Mouse (Mus musculus): ENCODE data around the gene Atoh8. TPM values are rescaled to one million over a fixed set of nuclear protein-coding genes. Genes with fewer than 3 reads are reported as not detected.

The Atoh8 gene
- total RNA-seq, 1 experiment from 2014 or later: 0.82 TPM

GRCm38 (mm10) chr6:72255294-72255693 lies 19.9 kb upstream of the Atoh8 start:
- ATAC-seq (replicated peaks; ENCODE audit: low read depth, poor library complexity, severe bottlenecking): no peak

DNA sequence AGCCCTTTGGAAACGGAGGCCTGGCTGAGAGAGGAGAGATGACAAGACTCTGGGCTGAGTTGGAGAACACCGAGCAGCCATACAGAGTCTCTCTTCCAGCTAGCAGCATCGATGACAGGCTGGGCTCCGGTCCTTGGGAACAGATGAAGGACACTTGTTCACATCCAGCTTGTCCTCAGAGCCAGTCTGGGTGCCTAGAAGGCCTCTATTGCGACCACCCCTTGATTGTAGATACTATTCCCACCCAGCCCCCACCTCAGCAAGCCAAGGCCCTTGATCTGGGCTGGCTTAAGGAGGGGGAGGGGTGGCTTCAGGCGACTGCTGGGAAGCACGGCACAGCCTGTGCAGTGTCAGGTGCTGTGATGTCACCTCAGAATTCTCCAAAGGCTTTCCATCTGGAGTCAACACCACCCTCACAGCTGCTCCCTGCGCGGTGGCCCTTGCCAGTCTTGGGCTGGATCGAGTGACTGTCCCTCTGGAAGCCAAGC lies 19.3 kb upstream of the Atoh8 start:
- ATAC-seq (replicated peaks; ENCODE audit: low read depth, poor library complexity, severe bottlenecking): no peak

DNA sequence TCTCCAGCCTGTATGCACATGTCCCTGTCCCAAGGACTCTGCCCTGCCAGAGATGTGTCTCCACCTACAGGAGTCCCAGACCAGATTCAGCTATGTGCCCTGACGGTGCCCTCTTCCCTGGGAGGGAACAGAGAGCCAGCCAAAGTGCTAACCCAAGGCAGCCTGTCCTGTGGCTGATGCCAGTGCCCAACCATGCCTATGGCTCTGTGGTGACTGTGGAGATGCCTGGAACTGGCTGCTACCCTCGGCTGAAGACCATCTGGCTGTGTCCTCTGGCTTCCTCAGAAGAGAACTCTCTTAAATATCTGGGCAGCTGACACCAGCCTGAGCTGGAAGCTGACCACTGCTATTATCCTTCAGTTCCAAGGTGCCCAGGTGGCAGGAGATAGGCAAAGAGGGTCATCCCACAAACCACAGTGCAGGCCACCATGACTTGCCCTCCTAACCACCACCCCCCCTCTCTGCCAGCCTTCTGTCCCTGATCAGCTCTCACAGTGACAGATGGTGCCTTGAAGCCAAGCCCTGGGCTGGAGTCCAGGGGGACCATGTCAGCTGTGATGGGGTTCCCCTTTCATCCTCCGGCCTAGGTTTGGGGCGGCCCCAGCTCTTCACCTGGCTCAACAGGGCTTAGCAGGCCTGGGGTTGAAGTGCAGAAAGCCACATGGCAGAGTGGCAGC lies 18.7 kb upstream of the Atoh8 start:
- ATAC-seq (replicated peaks; ENCODE audit: low read depth, poor library complexity, severe bottlenecking): peak; percentile 91

DNA sequence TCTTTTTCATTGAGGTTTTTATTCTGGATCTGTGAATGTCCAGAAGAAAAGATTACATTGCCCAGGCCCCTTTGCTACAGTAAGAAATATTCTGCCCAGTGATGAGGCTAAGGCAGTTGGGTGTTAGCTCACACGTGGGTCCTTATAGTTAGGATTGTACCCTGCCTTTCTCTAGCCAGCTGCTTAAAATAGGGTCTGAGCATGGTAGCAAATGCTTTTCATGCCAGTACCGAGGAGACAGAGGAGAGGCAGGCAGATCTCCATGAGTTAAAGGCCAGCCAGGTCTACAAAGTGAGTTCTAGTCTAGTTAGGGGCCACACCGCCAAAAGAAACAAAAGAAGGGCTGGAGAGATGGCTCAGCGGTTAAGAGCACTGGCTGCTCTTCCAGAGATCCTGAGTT lies 17.8 kb upstream of the Atoh8 start:
- ATAC-seq (replicated peaks; ENCODE audit: low read depth, poor library complexity, severe bottlenecking): no peak

DNA sequence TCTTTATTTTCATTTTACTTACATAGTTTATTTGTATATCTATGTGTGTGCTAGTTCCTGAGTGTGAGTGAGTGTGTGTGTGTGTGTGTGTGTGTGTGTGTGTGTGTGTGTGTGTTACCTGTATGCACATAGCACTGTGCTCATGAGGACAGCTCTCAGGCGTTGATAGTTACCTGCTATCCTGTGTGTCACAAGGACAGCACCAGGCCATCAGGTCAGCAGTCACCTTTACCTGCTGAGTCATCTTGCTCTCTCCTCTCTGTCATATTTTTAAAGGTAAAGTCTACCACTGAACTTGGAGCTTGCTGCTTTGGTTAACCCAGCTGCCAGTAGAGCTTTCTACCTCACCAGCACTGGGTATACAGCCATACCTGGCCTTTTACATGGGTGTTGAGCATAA lies 17.1 kb upstream of the Atoh8 start:
- no peak for ATAC-seq (replicated peaks; ENCODE audit: low read depth, poor library complexity, severe bottlenecking)

- no peak for ATAC-seq (replicated peaks; ENCODE audit: low read depth, poor library complexity, severe bottlenecking)
These were observed 14.6 kb upstream of the Atoh8 start for GRCm38 (mm10) chr6:72249981-72250380.

DNA sequence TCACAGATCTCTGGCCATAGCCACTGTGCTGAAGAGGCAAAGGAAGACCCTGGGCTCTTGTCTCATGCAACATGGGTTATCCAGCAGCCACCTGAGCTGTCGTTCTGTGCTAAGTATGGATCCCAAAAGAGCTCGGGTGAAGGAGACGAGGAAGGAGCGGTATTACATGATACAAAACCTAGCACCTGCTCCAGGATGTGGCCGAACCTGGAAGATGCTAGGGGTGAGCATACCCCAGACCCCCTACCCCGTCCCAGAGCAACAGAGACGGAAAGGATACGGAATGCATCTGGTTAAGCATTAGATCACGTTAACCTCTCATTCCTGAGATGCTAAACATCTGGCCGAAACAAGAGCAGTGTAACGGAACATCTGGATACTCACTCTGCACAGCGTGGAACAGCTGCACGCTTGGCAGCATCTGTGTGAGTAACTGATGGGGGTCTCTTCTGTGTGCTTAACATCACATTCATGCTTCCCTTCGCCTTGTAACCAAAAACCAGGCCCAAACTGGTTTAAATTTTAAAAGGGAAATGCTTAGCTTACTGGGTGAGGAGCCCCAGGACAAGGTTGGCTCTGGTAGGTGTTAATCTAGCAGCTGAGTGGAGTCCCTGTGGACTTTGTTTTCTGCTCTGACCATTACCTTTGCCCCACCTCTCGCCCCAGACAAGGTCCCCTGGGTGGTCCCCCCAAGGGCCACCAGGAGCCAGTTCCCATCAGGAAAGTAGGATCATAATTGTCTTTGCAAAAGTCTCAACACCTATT lies 13.0 kb upstream of the Atoh8 start:
- ATAC-seq (replicated peaks; ENCODE audit: low read depth, poor library complexity, severe bottlenecking): no peak

DNA sequence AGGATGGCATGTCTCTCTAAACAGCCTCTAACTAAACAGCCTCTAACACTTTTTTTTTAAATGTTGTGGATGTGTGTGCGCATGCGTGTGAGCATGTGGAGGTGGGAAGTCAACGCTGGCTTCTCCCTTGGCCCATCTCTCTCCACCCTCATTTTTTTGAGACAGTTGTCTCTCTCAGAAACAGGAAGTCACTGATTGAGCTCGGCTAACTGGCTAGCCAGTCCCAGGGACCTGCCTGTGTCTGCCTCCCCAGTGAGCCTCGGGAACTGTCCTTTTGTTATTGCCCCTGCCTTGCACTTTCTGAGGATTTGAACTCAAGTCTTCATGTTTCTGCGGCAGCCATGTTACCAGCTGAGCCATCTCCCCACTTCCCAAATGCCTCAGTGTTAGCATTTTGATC lies 10.9 kb upstream of the Atoh8 start:
- peak; percentile 62 for ATAC-seq (replicated peaks; ENCODE audit: low read depth, poor library complexity, severe bottlenecking)

DNA sequence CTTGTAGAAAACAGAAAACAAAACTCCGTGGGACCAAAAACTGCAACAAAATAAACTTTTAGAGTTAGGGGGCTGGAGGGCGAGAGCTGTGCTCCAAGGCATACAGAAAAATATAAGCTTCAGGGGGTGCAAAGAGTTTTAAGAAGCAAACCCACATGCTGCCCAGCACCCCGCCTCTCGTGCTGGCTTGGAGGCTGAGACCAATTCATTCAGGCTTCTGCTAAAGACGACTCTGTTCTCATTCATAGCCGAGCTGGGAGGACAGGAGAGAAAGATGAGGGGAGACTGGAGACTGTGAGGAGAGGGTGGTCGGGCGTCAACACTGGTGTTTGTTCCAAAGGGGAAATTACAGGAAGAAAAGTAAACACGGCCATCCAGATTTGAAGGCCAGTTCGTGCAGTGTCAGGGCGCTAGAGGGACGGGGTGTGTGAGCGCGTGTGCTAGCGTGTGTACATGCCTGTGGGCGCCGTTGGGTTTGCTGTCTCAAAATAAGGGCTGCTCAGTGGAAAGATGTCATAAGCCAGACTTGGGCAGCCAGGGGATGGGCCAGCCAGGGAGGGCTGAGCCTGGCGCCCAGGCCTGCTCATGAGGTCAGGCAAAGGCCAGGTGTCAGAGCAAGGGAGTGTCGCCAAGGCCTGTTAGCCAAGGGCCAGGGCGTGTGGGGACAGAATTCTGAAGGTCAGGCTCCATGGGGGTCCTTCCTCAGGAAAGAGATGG lies 9.3 kb upstream of the Atoh8 start:
- no peak for ATAC-seq (replicated peaks; ENCODE audit: low read depth, poor library complexity, severe bottlenecking)

DNA sequence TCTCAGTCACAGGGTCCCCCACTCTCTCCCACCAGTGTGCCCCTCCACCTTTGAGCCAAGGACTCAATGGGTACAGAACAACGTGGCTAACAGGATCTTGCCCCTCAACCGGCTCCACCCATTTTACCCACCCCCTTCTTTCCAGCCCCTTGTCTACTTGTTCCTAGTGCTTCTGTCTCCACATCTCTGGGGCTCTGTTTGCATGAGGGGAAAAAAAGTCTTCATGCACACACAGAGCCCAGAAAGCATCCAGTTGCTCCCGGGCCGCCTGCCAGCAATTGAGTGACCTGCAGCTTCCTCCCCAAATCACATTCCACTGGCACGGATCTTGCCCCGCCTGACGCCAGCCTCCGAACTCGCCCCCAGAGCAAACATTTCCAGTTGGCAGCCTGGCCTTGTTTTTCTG lies 8.8 kb upstream of the Atoh8 start:
- no peak for ATAC-seq (replicated peaks; ENCODE audit: low read depth, poor library complexity, severe bottlenecking)

DNA sequence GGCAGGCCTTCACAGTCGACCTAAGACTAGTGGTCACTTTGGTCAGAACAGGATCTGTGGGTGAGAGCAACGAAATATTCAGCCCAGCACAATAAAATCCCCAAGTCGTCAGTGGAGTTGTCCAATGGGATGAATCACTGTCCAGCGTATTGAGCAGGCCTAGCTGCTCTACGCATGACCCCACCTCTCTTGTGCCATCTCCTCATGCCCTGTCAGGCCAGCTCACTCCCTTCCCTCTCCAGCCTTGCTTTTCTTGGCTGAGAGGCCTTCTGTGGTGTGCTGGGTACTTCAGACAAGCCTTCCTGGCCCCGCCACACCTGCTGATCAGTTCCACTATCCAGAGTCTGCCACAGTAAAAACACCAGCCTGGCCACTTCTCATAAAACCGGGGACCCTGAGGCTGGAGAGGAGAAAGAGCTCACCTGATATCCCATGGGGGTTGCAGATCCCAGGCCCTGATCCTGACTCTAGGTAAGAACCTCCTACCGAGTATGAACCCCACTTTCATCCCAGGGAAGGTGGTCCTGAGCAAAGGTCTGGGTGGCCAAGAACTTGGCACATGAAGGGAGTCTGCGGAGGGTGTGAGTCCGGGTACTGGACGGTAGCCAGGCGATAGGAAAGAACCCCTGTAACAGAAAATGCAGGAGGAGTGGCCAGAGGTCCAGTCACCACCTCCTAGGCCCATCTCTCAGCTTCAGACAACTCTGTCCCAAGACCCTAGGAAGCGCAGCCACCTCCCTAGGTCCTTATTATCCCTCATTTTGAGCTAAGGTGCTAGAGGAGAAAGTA lies 7.3 kb upstream of the Atoh8 start:
- ATAC-seq (replicated peaks; ENCODE audit: low read depth, poor library complexity, severe bottlenecking): no peak

- no peak for ATAC-seq (replicated peaks; ENCODE audit: low read depth, poor library complexity, severe bottlenecking)
These were observed 6.4 kb upstream of the Atoh8 start for GRCm38 (mm10) chr6:72241843-72242154.

DNA sequence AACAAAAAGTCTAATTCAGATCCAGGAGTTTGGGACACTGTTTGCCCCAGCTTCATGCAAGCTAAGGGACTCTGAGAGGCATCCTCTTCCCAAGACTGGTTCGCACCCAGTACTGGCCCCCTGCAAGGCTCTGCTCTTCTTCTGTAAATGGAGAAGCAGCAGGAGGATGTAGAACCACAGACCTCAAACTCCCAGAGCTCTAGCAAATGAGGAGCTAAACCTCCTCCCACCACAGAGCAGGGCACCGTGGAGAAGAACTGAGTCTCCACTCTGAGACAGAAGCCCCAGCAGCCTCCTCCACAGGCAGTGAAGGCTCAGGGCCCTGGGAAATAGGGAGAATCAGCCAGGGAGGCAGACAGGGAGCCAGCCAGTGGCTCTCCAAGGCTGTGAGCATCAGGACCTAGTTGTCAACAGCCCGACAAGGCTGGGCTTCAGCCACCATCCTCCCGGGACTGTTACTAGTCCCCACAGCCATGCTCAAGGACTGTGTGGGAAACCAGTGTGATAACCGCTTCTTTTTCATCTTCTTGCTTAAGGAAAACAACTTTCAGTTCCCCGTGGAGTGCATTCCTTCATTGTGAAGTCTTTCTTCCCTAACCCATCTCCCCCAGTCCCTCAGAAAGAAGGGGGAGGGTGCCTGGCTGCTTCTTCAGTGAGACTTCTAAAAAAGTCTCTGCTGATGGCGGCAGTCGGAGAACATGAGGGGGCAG lies 5.9 kb upstream of the Atoh8 start:
- ATAC-seq (replicated peaks; ENCODE audit: low read depth, poor library complexity, severe bottlenecking): peak; percentile 78

GRCm38 (mm10) chr6:72240042-72240441 lies 4.7 kb upstream of the Atoh8 start:
- ATAC-seq (replicated peaks; ENCODE audit: low read depth, poor library complexity, severe bottlenecking): no peak

DNA sequence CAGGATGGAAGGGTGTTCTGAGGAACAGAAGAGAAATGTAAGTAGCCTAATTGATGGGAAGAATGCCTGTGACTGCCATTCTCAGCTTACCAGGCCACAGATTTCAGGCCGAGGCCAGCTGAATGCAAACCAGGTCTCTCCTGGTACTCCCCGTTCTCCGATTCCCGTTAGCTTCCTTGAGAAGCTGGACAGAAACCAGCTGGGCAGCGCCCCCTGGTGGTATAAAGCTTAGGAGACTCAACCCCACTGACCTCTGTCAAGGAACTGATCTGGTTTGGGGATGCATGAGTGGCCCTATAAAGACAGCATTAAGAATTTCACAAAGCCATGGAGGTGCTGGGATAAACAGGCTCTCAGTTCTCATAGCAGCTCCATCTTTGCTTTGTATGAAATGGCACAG lies 1.7 kb upstream of the Atoh8 start:
- ATAC-seq (replicated peaks; ENCODE audit: low read depth, poor library complexity, severe bottlenecking): peak; percentile 37; the same call in 1 of the 2 replicates

GRCm38 (mm10) chr6:72235807-72236407 lies 530 bp upstream of the Atoh8 start:
- no peak for ATAC-seq (replicated peaks; ENCODE audit: low read depth, poor library complexity, severe bottlenecking)

DNA sequence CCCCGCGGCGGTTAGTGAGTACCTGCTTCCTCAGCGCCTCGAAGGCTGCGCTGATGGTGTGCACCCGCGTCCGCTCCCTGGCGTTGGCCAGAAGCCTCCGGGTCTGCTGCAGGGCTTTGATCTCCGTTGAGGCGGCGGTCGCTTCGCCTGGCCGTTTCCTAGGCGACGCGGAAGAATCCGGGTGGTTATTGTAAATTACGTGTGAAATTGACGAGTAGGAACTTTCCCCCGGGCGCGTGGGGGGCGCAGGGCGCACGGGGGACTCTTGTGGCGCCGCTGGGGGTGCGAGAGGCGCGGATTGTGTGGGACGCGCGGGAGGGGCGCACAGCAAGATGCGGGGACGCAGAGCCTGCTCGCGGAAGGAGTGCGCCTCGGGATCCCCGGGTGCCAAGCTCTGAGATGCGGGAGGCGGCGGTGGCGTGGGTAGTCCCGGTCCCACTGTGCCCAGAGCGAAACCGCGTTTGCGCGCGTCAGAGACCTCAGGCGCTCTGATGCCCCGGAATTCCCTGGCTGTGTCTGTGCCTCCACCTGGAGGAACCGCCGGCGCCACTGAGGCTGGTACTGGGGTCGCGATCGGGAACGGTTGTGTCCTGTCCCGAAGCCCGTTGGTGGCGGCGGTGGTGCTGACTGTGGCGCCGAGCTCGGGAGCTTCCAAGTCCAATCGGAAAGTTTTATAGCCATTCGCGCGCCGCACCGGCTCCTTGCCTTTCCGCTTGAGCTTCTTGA lies 842 bp downstream of the Atoh8 start:
- ATAC-seq (replicated peaks; ENCODE audit: low read depth, poor library complexity, severe bottlenecking): 0 out of 2 replicates have a peak, but pooled peaks have one; percentile 24

DNA sequence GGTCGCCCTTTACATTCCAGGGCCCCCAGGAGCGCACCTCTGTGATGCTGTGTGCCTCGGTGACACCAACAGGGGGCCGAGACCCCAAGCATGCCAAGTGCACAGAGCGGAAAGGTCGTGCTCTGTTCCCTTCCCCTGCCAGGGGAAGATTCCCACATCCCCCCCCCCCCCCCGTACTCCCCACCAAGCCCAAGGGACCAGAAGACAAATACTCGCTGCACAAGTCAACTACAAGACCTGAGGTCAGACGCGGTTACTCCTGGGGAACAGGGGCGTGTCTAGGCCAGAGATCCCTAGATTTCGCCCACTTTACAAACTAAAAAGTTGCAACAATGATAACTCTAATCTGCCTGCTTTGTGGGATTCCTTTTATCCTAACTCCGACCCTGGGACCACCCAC lies 1.4 kb downstream of the Atoh8 start:
- no peak for ATAC-seq (replicated peaks; ENCODE audit: low read depth, poor library complexity, severe bottlenecking)

- no peak for ATAC-seq (replicated peaks; ENCODE audit: low read depth, poor library complexity, severe bottlenecking)
These were observed 2.5 kb downstream of the Atoh8 start for GRCm38 (mm10) chr6:72232870-72233269.

All from common myeloid progenitor, adult 5-6 weeks (primary cell).